Mouse (Mus musculus) small intestine, adult 2 months (tissue): ENCODE data around the gene Hist2h3c1. TPM values are rescaled to one million over a fixed set of nuclear protein-coding genes. Genes with fewer than 3 reads are reported as not detected.
"Not testable (repeated sequence)": the region's sequence is repeated elsewhere in the genome, so short reads cannot be mapped to it uniquely, and the experiment has no call there.

Experiments used
- H3K27ac ChIP-seq: fragments of 200-500 bp; 2 replicates; pipeline ENCODE4 v1.5.1; 2012; ENCODE audit warnings: low read depth, low read length, control low read depth, inconsistent platforms; ENCODE audit not compliant: insufficient read depth
- H3K27me3 ChIP-seq: fragments of 200-500 bp; 2 replicates; pipeline ENCODE4 v1.6.1; 2012; ENCODE audit warnings: mild to moderate bottlenecking, moderate library complexity, low read length, inconsistent platforms; ENCODE audit not compliant: control insufficient read depth, insufficient read depth
- H3K36me3 ChIP-seq: fragments of 200-500 bp; 2 replicates; pipeline ENCODE4 v1.6.1; 2012; ENCODE audit warnings: mild to moderate bottlenecking, low read length, control low read depth, inconsistent platforms; ENCODE audit not compliant: control insufficient read depth, insufficient read depth
- H3K4me1 ChIP-seq: fragments of 200-500 bp; 2 replicates; pipeline ENCODE4 v1.6.1; 2012; ENCODE audit warnings: low read length, inconsistent platforms, mixed read lengths; ENCODE audit not compliant: control insufficient read depth, insufficient read depth, insufficient read length
- H3K4me3 ChIP-seq: fragments of 200-500 bp; 2 replicates; pipeline ENCODE4 v1.5.1; 2012; ENCODE audit warnings: low read depth, mild to moderate bottlenecking, control low read depth, inconsistent platforms, low read length, moderate library complexity
- CTCF ChIP-seq: fragments of 200-500 bp; IDR thresholded peaks from 2 replicates; pipeline ENCODE4 v1.5.1; 2012; ENCODE audit warnings: low read depth, mild to moderate bottlenecking, control low read depth, inconsistent platforms, low read length, moderate library complexity, mixed read lengths; ENCODE audit not compliant: insufficient replicate concordance, insufficient read length; ENCODE audit errors: extremely low read depth
- POLR2A ChIP-seq: fragments of 200-500 bp; IDR thresholded peaks from 2 replicates; pipeline ENCODE4 v1.6.1; 2012; ENCODE audit warnings: low read depth, mild to moderate bottlenecking, control low read depth, inconsistent platforms, low read length, moderate library complexity
- WGBS: fragments of 180-500 bp; shearing (Covaris S2); methylation state at CpG from one replicate; pipeline ENCODE4 v1.1.7; 2018; 5-methylcytosine and 5-hydroxymethylcytosine counted together
- polyA plus RNA-seq: library from polyadenylated mRNA; depleted of rRNA; stranded (reverse); fragments of >200 nt; gene quantifications from 2 replicates; pipeline ENCODE4 v1.2.3, GENCODE M21; 2012

Gene Hist2h3c1
- polyA plus RNA-seq, 1 experiment = not detected

DNA sequence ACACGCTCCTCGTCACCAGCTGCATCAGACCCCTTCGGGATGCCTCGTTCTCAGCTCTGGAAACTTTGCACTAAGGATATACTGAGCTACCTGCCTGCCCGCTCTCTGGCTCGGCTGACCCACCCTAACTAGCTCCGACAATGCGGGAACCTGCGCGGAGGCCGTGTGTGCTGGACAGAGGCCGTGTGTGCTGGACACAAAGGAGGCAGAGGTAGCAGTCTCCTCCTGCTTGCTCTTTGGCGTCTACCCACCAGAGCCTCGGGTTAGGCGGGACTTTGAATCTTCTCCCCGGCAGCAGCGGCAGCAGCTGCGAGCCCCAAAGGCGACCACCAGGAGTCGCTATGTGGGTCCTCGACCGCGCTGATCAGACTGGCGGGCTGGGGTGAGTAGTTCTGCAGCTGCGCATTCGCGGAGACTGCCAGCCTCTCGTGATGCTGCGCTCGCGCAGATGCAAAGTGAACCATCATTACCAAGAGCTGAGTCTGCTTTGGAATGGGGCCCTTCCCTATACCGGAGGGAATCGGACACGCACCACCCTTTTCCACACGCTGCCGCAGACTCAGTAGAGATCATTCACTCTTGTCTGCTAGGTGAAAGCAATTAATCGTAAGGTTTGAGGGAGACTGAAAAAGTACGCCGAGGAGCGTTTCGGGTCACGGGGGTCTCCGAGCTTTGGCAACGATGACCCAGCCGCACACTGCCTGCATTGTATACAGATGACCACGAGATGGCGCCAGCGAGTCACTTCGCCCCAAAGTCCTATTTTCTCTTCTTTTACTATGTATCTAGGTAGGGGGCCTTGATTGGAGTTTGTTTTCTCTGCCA is 31.5 kb downstream of the Hist2h3c1 start:
- peak overlapping the region; percentile 63; the same call in 1 of the 2 replicates for H3K27ac ChIP-seq
- peak overlapping the region; percentile 72 for H3K4me3 ChIP-seq
- TF ChIP-seq CTCF = peak; percentile 82
- TF ChIP-seq POLR2A = no peak
- 1% methylated on average over 49 of the region's 49 CpGs for WGBS
- H3K36me3 ChIP-seq = no peaks in the 10 kb centered on the region
- H3K27me3 ChIP-seq = 0 out of 2 replicates have a peak, but pooled peaks cover 2% of the 10 kb centered on the region
- H3K4me1 ChIP-seq = peaks cover 3% of the 10 kb centered on the region; the same call in 1 of the 2 replicates

DNA sequence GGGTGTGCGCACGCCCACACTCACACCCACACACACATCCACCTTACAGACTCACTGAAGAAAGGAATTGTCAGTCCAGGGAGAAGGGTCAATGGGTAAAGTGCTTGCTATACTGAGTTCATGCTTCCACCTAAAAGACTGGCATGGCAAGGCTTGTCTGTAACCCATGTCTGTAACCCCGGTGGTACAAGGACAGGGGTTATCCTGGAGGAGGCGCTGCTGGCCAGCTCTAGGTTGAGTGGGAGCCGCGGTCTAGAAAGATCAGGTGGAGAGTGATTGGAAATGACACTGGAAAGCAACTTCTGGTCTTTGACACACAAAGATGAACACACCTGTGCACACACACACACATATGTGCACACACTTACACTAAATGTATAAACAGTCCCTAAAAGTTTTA is 34.2 kb downstream of the Hist2h3c1 start:
- Histone ChIP-seq H3K27ac (no peak overlapping the region), H3K4me1 (peaks cover 3% of the 10 kb centered on the region; the same call in 1 of the 2 replicates), H3K4me3 (no peak overlapping the region), H3K27me3 (peaks cover 10% of the 10 kb centered on the region), H3K36me3 (no peaks in the 10 kb centered on the region)
- WGBS = 64% methylated on average over 6 of the region's 6 CpGs
- no peak for TF ChIP-seq POLR2A
- no peak for TF ChIP-seq CTCF

- Histone ChIP-seq H3K27me3 (peaks cover 10% of the 10 kb centered on the region), H3K4me3 (no peak overlapping the region), H3K36me3 (no peaks in the 10 kb centered on the region), H3K27ac (no peak overlapping the region), H3K4me1 (no peaks in the 10 kb centered on the region)
- WGBS = 14% methylated on average over 4 of the region's 4 CpGs
- TF ChIP-seq POLR2A = no peak
- no peak for TF ChIP-seq CTCF
These were observed 38.0 kb downstream of the Hist2h3c1 start for GRCm38 (mm10) chr3:96284457-96284856.

DNA sequence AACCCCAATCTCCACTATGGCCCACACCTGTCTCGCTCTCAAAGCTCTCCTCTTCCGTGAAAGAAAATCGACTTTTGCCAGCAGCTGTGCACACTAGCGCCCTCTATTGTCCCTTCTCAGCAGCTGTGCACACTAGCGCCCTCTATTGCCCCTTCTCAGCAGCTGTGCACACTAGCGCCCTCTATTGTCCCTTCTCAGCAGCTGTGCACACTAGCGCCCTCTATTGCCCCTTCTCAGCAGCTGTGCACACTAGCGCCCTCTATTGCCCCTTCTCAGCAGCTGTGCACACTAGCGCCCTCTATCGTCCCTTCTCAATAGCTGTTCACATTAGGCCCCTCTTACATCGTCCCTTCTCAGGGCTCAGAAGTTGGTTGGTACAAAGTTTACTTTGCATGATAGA is 40.8 kb downstream of the Hist2h3c1 start:
- peak; percentile 76; the same call in 1 of the 2 replicates for TF ChIP-seq CTCF
- H3K27ac ChIP-seq, H3K4me1 ChIP-seq, H3K36me3 ChIP-seq, H3K4me3 ChIP-seq: not testable (repeated sequence)
- peaks cover 14% of the 10 kb centered on the region for H3K27me3 ChIP-seq
- 89% methylated on average over 11 of the region's 11 CpGs for WGBS

DNA sequence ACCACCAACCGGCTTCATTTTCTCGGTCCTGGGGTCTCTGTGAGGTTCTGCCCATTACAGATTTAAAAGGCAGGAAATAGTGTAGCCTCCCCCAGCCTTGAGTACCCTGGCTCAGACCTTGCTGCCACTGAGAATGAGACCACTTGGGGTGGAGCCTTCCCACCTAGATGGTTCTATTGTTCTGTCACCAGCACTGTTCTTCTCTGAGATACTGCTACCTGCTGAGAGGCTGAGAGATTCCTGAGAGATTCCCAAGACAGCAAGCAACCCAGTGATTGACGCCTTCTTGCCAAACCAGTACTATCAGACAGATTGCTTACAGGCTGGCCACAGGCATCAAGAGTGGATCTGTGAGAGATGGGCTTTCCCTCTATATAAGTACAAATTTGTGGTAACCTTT is 42.7 kb downstream of the Hist2h3c1 start:
- H3K4me1 ChIP-seq = no peaks in the 10 kb centered on the region
- H3K27ac ChIP-seq = no peak overlapping the region
- WGBS = 56% methylated on average over 3 of the region's 3 CpGs
- H3K27me3 ChIP-seq = peaks cover 9% of the 10 kb centered on the region
- no peak for TF ChIP-seq CTCF
- no peak for TF ChIP-seq POLR2A
- no peaks in the 10 kb centered on the region for H3K36me3 ChIP-seq
- H3K4me3 ChIP-seq = no peak overlapping the region

DNA sequence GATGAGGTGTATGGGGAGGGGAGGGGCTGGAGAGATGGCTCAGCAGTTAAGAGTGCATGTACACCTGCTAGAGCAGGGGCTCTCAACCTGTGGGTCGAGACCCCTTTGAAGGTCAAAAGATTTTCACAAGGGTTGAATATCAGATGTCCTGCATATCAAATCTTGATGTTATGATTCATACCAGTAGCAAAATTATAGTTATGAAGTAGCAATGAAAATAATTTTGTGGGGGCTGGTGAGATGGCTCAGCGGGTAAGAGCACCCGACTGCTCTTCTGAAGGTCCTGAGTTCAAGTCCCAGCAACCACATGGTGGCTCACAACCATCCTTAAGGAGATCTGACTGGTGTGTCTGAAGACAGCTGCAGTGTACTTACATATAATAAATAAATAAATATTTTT is 44.2 kb downstream of the Hist2h3c1 start:
- H3K4me3 ChIP-seq, H3K27ac ChIP-seq, H3K27me3 ChIP-seq, H3K4me1 ChIP-seq, H3K36me3 ChIP-seq: not testable (repeated sequence)
- WGBS = 92% methylated on average over 3 of the region's 3 CpGs

DNA sequence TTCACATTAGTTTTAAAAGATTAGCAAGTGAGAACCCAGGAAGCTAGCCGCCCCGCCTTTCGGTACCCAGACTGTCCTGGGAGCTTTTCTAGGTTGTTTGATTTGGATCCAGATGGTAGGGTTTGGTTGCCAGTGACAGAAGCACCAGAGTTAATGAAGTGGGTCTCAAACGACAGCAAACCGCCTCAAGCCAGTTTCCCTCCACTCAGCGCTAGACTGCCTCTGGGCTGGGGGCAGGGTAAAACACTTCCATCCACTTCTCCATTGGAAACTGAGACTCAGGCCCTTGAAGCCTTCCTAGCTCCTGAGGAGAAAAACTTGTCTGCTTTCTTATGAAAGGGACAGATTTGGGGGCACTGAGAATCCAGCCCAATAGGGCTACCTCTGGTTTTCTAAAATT is 46.2 kb downstream of the Hist2h3c1 start:
- Histone ChIP-seq H3K4me1 (no peaks in the 10 kb centered on the region), H3K27ac (no peak overlapping the region), H3K27me3 (peaks cover 6% of the 10 kb centered on the region), H3K4me3 (no peak overlapping the region), H3K36me3 (no peaks in the 10 kb centered on the region)
- 60% methylated on average over 6 of the region's 6 CpGs for WGBS
- TF ChIP-seq CTCF = no peak
- TF ChIP-seq POLR2A = no peak

DNA sequence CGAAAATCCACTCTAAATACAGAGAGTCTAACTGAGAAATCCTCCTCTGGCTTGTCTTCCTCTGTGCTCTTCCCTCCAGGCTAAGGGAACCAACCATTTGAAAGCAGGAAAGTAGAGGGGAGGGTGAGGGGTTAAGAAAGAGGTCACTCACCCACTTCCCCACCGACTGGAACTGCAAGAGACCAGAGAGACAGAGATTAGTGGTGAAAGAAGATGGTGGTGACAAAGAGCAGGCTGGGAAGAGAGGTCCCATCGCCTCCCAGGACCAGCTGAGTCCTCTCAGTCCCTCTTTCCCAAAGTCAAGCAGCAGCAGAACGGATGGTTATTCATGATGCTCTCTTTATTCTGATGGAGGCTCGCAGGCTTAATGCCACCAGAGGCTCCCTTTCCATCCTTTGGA is 46.9 kb downstream of the Hist2h3c1 start:
- Histone ChIP-seq H3K4me3 (no peak overlapping the region), H3K27me3 (peaks cover 6% of the 10 kb centered on the region), H3K27ac (no peak overlapping the region), H3K4me1 (no peaks in the 10 kb centered on the region), H3K36me3 (no peaks in the 10 kb centered on the region)
- WGBS = 52% methylated on average over 5 of the region's 5 CpGs
- no peak for TF ChIP-seq CTCF
- no peak for TF ChIP-seq POLR2A
